Mouse (Mus musculus) olfactory bulb, adult 2 months (tissue): ENCODE measurements at regions not wholly inside any gene's neighbourhood (a gene's known extent, or its start where the extent isn't known, plus 50 kb on each side); places are given as distances from the start of the nearest gene placed in this dataset.

Source experiments
- CTCF ChIP-seq: fragments of 200-500 bp; IDR thresholded peaks from 2 replicates; pipeline ENCODE4 v1.5.1; 2012; ENCODE audit warnings: low read depth, mild to moderate bottlenecking, low read length, moderate library complexity; ENCODE audit not compliant: insufficient read depth
- POLR2A ChIP-seq: fragments of 200-500 bp; IDR thresholded peaks from 2 replicates; pipeline ENCODE4 v1.6.1; 2012; ENCODE audit warnings: mild to moderate bottlenecking, low read depth, low read length, moderate library complexity; ENCODE audit not compliant: insufficient read depth

DNA sequence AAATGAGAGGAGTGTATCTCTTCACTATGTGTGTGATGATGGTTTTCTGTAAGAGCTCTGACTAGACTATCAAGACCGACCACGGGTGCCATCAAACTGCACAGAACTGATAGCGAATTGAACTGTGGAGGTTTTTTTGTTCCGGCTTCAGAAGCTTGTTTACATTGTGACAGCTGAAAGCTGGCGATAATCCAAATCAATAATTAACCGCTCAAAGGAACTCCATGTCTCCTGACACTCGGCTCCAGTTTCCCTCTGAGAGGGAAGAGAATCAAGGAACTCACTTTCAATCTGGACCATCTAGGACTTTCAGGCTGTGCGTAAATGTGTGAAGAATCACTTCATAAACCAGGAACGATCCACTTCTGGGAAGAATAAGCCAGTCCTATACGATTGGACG, 289.0 kb upstream of the Syt1 start:
- TF ChIP-seq CTCF: no peak
- no peak for TF ChIP-seq POLR2A
